Mouse (Mus musculus) forelimb bud, embryonic 11.5 days (tissue): Measurements from ENCODE around the gene Zfr2.
A peak's percentile ranks its signal among the peaks of the same experiment; 100 is the strongest.
"Not testable (repeated sequence)": the region's sequence is repeated elsewhere in the genome, so short reads cannot be mapped to it uniquely, and the experiment has no call there.

Experiments used
- DNase-seq: peaks from one replicate; pipeline ENCODE4 v3.0.0-alpha.2; 2012; ENCODE audit warnings: low read depth, low spot score

The Zfr2 gene

DNA sequence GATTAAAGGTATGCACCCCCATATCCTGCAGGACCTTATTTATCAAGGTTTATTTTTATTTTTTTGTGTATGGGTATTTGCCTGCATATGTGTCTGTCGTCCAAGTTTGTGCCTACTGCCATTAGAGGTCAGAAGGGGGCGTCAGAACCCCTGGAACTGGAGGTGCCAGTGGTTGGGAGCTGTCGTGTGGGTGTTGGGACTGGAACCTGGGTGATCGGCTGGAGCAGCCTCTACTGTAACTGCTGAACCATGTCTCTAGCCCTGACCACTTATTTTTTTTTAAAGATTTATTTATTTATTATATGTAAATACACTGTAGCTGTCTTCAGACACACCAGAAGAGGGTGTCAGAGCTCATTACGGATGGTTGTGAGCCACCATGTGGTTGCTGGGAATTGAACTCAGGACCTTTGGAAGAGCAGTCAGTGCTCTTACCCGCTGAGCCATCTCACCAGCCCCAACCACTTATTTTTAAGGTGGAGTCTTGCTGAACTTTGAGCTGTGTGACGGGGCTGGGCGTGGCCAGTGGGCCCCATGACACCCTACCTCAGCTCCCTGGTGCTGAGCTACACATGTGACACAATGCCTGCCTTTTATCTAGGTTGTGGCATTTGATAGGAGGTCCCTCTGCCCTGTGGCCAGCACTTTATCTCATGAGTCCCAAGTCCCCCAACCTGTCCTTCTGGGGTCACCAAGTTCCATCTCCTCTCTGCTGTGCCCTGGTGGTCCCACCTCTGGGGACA, 29.8 kb upstream of the Zfr2 start:
- DNase-seq: no peak

DNA sequence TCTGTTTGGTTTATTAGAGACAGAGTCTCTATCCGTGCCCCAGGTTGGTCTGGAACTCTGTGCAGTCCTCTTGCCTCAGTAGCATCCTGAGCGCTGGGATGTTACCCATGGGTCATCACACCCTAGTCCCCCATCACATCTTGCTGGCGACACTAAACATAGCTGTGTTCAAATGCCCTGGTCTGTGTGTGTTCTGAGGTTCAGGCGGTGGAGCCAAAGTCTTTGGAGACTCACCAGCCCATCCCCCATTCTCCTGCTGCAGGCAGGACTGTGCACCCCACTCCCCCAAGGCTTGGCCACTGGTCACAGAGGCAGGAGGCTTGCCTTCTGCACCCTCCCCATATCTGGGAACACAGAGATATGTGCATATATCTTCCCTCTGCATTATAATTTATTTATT, 28.8 kb upstream of the Zfr2 start:
- DNase-seq: no peak

DNA sequence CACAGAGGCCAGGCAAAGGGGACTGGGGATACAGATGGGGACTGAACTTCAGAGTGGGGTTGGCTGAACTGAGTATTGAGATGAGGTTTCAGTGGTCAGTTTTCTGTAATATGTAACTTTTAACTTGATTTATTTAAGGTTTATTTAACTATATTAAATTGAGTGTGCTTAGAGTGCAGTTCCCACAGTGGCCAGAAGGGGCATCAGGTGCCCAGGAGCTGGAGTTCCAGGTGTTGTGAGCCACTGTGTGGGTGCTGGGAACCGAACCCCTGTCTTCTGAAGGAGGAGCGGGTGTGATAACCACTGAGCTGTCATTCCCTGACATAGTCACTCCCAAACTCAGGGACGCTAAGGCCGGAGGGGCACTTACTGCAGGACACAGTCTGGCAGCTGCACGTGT, 22.8 kb upstream of the Zfr2 start:
- DNase-seq: no peak

DNA sequence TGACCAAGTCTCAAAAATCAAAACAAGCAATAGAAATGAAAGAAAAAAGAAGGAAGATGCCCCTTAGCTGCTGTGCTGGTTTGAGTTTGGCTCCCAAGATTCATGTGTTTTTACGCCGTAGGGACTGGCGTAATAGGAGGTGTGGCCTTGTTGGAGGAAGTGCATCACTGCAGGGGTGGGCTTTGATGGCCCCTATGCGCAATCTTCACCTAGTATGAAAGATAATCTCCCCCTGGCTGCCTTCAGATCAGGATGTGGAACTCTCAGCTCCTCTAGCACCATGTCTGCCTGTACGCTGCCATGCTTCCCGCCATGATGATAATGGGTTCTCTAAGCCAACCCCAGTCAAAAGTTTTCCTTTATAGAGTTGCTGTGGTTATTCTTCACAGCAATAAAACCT, 16.7 kb upstream of the Zfr2 start:
- DNase-seq: no peak

DNA sequence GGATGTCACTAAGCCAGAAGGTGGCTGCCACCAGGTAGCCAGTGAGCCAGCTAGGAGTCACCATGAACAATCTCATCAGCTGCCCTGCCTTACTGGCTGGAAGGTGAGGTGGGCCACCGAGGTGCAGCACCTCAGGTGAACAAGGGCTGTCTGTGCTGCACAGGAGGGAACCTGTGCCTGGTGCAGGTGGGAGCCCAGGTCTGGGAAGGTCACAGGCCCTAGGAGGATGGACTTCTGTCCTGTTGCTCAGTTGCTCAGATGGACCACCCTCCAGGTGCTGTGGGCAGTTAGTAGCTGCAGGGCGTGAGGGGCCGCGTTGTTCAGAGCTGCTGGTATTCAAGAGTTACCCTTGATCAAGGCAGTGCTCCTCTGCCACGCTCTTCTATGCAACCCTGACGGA, 16.1 kb upstream of the Zfr2 start:
- DNase-seq: no peak

DNA sequence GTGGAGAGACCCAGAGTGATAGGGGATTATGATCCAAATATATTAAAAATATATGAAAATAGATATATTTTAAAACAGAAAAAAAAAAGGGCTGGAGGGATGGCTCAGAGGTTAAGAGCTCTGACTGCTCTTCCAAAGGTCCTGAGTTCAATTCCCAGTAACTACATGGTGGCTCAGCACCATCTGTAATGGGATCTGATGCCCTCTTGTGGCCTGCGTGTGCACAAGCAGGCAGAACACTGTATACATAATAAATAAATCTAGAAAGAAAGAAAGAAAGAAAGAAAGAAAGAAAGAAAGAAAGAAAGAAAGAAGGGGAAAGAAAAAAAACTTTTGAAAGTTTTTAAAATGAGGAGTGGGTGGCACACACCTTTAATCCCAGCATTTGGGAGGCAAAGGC, 15.7 kb upstream of the Zfr2 start:
- DNase-seq: not testable (repeated sequence)

DNA sequence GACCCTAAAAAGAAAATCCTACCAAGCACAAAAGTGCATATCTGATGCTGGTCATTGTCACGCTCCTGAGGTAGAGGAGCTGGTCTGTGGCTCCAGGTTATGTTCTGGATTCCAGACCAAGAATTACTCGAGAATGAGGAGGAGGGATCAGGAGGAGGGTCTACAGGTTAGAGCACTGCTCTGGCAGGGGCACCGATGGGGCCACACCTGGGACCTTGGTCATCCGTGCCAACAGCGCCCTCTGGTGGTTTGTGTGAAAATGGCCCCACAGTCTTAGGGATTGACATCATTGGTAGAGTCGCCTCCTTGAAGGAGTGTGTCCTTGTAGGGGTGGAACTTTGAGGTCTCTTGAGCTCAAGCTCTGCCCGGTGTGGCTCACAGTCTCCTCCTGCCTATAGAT, 15.0 kb upstream of the Zfr2 start:
- peak; percentile 49 for DNase-seq

DNA sequence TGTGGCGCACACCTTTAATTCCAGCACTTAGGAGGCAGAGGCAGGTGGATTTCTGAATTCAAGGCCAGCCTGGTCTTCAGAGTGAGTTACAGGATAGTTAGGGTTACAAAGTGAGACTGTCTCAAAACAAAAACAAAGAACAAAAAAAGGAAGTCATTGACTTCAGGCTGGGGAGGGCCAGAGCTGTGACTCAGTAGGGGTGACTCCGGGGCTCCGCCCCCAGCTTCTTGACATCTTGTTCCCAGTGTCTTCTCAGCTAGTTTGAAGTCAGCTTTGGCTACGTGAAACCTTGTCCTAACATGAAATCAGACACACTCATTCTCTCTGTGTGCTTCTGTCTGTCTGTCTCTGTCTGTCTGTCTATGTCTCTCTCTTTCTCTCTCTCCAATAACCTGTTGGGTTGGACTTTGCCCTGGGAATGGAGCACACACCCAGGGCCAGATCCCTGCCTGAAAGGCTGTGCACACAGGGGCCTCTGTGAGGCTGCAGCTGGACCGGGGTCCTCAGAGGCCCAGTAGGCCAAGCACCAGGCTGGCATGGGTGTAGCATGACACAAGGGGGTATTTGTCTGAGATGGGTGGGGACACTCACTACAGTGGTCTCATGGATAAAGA, 11.4 kb upstream of the Zfr2 start:
- no peak for DNase-seq

DNA sequence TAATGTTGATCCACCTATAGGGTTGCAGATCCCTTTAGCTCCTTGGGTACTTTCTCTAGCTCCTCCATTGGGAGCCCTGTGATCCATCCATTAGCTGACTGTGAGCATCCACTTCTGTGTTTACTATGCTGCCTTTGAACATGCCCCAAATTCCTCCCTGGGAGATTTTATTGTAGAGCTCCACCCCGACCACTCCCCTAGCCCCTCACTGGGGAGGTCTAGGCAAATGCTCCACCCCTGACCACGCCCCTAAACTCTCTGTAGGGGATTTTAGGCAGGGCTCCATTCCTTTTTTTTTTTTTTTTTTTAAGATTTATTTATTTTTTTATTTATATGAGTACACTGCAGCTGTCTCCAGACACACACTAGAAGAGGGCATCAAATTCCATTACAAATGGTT, 9.2 kb upstream of the Zfr2 start:
- DNase-seq: not testable (repeated sequence)

DNA sequence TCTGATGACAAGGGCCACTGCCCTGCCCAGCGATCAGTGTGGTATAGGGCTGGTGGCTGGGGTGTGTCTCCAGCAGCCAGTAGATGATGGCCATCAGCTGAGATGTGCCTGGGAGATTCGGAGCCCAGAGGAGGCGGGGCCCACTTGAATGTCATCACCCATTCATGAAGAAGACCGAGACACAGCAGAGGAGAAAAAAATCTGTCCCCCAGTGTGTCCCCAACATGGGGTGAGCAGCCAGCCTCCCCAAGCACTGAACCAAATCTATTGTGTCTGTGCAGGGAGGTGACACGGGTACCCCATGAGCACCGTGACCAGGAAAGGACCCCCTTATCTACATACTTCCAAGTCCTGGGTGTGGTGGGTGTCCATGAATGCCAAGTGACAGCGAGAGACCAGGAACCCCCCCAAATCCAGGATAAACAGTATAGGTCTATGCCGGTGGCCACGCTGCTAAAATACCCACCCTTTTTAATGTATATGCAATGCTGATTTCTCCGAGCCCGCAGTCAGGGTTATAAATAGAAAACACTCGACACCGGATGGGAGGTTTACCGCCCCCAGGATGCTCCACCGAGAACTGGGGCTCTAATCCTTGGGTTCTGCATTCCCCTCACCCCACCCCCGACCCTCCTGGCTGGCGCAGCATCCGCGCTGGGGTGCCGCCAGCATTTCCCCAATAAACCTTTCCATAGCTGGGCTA, 3.1 kb upstream of the Zfr2 start:
- DNase-seq: no peak

DNA sequence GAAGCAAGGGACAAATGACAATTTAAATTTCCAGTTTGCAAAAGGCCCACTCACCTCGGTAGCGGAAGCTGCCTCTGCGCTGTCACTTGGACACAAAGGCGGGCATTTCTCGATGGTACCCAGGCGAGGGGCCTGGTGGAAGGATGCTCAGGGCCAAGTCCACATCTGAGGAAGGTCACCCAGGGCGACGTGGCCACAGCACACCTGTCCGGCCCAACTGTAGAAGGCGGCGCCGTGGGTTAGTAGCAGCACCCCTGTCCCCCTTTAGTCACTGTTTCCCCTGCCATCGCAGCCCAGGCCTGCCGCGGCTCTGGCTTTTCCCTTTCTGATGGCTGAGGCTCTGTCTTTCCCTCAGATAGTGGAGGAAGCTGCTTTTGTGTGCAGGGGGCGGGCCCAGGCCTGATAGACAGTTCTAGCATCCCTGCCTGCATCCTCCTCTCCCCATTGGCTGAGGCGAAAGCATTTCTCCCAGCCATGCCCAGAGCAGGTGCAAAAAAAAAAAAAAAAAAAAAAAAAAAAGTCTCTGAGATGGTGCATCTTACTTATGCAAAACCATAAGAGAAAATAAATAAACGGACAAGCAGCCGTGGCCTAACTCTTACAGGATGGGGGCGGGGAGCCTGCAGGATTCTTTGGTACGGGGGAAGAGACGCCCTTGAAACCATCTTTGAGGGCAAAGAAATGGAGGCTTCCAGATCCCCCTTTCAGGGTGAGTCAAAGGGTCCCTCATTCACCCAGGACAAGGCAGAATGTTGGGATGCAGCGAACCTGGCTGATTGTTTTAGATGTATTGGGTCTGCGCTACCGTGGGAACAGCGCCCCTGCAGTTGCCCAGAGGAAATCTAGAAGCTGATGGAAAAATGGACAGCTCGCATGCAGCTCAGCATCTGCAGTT, 2.3 kb upstream of the Zfr2 start, which contains the start of gene Atcay:
TSS of gene Atcay (minus strand) at position 396 of the 895 bp plus-strand sequence.
- peak; percentile 33 for DNase-seq

DNA sequence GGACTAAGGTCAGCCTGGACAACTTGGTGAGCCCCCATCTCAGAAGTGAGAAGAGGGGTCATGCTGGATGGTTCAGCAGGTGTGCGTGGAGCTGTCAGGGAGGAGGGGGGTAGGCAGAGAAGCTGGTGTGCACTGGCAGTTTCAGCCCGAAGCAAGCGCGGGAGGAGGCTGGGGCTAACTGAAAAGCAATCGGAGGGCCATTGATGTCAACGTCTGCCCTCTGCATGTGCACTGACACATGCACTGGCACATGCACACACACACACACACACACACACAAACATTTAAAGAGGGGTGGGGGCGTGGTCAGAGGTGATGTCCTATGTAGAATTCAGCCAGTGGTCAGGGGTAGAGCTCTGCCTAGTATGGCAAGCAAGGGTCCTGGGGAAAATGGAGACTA, 1.5 kb upstream of the Zfr2 start:
- no peak for DNase-seq

DNA sequence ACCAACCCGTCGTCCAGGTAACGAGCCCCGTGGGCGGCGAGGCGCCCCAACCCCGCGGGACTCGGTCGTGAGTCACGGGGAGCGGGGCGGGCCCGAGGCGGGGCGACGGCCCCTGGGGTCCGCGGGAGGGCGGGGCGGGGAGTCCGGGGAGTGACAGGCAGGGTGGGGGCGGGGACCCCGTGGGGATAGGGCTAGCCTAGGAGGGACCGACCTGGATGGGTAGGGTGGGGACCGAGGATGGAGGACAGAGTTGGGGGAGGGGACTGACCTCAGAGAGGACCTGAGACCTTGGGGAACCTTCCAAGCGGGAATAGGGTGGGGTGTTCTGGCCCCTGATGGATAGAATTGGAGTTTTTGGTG, 251 bp downstream of the Zfr2 start:
- DNase-seq: no peak

DNA sequence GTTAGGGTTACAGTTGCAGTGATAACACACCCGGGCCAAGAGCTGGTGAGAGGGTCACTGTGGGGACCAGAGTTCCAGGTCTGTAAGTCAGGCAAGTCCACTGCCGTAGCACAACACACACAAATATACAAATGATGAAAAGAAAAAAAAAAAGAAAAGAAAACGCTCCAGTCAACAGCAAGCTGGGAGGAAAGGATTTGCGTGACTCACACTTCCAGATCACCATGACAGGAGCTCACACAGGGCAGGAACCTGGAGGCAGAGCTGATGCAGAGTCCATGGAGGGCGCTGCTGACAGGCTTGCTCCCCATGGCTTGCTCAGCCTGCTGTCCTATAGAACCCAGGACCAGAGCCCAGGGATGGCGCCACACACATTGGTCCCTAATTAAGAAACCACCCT, 1.3 kb downstream of the Zfr2 start:
- no peak for DNase-seq

DNA sequence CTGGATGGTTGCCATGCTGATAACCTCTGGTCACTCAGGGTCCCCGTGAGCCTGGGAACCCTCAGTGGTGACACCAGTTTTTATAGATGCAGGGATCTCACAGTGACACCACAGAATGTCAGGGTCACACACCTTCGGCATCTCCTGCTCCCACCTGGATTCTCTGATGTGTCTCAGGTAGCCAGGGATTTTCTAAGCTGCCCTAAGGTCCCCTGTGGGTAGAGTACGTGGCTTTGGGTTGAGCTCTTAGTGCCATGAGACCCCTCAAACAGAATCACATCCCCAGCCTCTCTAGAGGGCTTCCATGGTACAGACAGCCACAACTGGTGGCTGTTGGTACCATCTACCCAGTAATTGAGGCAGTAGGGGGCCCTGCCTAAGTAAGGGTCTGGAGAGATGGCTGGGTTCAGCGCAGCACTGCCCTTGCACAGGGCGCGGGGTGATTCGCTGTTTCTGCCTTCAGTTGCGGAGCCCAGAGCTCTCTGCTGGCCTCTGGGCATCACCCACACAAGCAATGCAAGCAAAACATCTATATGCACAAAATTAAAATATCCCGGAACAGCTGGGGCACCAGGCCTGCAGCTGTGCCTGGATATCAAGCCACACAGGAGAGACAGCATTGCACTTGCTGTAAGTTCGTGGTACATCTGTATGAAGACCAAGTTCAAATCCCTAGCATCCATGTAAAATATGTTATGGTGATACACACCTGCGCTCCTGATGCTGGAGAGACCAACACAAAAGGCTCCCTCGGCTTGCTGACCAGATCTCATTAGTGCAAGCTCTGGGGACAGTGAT, 3.7 kb downstream of the Zfr2 start:
- no peak for DNase-seq

DNA sequence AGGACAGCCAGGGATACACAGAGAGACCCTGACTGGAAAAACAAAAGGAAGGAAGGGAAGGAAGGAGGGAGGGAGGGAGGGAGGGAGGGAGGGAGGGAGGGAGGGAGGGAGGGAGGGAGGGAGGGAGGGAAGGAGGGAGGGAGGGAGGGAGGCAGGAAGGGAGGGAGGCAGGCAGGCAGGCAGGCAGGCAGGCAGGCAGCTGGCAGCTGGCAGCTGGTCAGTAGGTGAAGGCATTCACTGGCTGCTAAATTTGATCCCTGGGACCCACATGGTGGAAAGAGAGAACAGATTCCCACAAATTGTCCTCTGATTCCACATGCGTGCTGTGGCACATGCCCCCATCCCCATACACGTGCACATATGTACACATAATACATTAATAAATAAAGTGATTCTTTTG, 5.7 kb downstream of the Zfr2 start:
- DNase-seq: no peak

DNA sequence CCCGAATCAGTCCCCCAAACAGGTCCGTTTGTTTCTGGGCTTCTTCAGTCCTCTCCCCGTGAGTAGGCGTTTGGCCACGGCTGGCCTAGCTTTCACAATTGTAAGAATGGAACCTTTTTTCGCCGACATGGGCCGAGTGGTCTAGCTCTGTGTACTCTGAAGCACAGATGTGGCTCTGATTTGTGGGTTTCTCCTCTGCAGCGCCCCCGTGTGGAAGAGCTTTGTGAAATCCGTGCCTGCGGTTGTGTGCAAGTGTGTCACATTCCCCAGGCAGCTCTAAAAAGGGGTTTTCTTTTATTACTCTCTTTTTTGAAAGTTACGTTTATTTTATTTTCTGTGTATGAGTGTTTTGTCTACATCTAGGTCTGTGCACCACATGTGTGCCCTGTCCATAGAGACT, 7.9 kb downstream of the Zfr2 start:
- peak; percentile 68 for DNase-seq

DNA sequence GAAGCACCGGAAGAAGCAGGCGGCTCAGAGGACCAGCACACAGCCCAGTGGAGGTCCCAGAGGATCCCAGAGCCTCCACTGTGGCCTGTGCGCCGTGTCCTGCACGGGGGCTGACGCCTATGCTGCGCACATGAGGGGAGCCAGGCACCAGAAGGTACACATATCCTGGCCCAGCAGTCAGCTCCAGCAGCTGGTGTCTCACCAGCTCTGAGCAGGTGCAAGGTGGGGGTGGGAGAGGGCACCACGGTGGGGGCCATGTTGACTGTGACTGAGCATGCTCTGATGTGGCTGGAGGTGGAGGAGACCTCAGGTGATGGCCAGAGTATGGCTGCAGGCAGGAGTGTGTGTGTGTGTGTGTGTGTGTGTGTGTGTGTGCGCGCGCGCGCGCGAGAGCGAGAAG, 9.1 kb downstream of the Zfr2 start:
- DNase-seq: no peak

DNA sequence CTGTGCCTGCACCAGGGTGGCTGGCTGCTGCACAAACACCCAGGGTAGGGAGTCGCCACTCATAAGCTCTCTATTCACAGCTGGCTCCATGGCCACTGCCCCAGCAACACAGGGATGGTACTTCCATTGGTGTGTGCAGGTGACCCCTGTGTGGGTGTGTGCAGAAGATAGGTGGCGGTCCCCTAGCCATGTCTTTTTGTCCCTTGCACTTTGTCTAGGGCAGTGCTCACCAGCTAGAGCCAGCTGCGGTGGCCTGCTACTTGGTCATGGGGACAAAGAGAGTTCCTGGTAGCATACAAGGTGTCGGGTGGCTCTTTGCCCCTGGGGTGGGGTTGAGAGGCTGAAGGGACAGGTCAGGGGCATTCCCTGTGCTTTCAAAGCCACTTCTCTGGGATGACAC, 11.2 kb downstream of the Zfr2 start:
- DNase-seq: no peak

DNA sequence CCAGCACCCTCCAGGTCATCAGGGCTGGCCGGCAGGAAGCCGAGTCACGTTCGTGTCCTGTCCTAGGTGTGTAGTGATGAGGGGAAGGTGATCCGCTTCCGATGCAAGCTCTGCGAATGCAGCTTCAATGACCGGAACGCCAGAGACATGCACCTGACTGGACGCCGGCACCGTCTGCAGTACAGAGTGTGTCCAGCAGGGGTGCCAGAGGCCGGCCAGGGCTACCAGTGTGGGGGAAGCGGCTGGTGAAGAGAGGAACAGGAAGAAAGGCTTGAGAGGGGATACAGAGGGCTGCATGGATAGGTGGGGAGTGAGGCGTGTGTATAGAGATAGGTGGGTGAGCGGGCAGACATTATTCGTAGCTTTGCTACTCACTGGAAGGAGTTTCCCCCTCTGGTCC, 11.6 kb downstream of the Zfr2 start:
- peak; percentile 68 for DNase-seq

DNA sequence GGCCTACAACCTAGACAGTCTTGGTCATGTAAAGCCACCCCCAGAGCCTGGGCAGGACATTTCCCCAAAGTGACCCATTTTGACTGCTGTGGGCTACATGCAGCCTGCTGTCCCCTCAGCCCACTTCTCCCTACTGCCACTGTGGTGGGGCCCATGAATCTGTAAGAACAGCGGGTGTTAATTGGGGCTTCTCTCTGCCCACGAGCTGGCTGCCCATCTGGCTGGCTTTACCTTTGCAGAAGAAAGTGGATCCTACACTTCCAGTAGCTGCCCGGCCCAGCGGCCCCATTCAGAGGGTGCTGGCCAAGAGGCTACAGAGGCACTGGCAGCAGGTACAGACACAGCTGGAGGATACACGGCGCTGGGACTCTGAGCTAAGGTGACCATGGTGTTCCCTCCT, 12.2 kb downstream of the Zfr2 start:
- DNase-seq: no peak
